Mouse (Mus musculus) lung, postnatal 14 days (tissue): ENCODE measurements around the gene Pfn4.
A peak's percentile ranks its signal among the peaks of the same experiment; 100 is the strongest.
"Not testable (repeated sequence)": the region's sequence is repeated elsewhere in the genome, so short reads cannot be mapped to it uniquely, and the experiment has no call there.

Experiments
- DNase-seq: peaks from one replicate; pipeline ENCODE4 v3.0.0; 2021

The Pfn4 gene

DNA sequence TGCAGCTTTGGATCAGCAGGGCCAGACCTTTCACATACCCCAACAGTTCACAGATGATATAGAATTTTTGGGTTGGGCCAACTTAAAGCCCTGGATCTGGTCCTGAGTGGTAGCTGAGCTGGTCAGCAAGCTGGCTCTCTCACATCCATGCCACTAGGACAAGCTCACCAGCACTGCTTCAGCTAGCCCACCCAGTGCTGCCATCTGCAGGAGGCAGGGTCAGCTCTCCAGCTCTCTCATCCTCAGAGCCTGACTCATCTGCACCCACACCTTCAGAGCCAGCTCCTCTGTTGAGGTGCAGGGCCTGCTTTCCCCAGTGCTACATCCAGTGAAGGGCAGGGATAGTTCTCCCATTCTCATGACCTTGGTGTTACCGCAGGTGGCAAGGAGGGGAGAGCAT lies 24.9 kb downstream of the Pfn4 start:
- peak; percentile 10 for DNase-seq

DNA sequence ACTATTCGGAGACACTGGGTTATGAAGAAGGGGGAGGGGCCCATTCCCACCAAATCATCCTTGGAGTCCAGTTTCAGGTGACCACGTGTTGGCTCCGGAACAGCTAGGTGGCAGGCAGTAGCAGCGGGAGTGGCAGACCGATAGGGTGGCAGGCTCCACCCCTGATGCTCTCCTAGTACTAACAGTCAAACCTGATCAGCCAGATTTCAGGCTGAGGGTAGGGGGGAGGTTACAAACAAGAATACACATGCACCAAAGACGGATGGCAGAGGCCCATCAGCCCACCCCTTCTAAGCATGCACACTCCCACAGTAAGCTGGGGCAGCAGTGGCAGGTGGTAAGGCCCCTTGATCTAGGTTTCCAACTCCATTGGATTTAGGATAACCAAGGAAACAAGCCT lies 28.6 kb downstream of the Pfn4 start:
- not testable (repeated sequence) for DNase-seq

DNA sequence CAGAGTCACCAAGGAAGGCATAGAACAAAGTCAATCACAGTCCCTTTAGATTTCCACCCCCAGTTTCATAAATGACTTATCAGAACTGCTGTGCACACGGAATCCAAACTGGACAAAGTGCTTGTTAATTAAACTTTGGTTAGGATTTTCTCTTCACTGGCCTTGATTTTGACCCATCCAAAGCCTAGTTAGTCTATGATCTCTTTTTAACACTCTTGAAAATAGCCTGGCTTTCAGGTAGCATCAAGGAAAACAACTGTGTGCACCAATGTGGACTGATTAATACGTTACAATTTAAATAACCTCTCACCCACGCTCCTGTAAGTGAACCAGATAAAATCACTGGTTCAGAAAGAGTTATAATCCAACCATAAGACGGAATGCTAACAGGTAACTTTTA lies 42.2 kb downstream of the Pfn4 start:
- DNase-seq: no peak

DNA sequence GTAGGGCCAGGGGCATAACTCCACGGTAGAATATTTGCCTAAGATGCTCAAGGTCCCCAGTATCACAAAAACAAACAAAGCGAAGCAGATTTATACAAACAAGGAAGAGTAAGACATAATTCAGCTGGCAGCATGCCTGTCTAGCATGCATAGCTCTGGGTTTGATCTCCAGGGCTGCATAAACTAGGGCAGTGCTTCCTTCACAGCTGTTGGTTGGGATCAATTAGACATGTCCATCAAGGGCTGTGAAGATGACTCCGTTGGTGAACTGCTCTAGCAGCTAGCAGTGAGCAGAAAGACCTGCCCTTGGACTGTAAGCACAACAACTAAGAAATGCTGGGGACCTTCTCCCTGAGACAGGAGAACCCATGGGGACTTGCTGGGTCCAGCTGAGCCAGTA lies 42.9 kb downstream of the Pfn4 start:
- DNase-seq: no peak

DNA sequence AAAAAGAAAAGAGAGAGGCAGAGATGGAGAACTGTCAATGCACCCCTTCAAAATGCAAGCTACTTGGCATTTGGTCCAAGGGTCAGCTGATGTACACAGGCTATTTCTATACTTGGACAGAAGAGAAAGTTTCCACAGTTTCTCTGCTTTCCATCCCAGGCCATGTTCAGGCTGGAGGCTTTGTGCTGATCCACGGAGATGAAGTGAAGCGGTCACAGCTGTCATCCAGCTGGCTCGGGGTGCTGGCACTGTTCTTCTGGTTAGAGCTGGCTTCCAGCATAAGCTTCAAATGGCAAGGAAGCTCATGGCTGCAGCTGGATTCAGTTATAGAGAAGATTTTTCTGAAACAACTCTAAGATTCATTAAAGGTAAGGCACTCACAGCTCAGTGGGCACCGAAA lies 44.8 kb downstream of the Pfn4 start:
- peak; percentile 38 for DNase-seq

DNA sequence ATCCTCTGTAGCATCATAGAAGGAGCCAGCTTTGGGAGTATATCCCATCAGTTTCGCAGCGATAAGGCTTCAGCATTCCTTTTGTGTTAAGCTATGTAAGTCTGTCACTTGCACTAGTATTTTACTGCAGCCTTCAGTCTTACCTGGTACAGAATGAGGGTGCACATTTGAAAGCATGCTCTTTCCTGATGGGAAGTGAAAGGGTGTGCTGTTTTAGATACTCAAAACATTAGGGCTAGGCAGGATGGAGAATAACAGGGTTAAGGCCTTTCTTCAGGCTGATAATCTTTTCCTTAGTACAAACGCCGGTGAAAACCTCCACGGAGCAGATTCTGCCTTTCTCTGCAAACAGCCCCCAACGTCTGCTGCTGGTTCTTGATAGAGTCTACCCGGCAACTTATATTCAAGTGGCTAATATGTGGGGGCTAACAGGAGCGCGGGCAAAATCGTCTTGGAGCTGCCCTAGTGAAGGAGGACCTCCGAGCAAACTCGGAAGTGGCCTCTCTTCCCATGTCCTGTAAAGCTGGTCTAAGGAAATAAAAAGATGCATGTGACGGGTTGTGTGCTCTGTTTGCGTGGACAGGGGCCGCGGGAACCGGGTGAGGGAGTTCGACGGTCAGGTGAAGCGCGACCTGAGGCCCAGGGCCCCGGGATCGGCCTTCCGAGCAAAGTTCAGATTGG lies 48.0 kb downstream of the Pfn4 start:
- no peak for DNase-seq

DNA sequence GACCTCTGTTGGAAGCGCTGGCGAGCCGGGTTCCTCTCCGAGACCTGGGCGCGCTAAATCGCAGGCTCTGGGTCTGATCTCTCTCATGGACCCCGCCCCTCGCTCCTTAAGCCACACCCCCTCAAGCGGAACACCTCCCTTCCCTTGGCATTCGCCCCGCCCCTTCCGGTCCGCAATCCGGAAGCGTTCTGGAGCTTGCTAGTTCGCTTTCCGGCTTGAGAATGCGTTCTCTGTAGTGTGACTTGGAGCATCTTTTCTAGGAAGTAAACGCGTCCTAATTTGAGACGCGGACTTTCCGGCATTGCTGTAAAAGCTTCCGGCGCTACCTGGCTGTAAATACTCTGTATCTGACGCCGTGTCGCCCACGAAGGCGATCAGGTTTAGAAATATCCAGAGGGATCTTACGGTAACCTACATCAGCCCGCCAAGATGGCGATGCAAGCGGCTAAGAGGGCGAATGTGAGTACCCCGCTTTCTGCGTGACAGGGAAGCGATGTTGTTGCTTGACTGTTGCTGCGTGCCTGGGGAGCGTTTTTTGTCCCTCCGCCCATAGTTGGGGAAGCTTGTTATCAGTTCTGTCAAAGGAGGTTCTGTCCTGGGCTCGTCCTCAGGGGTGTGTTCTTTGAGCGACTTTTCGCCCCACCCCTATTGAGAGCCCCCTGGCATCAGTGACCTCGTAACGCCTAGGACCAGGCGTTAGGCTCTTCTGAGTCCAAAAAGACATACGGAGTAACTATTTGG lies 48.7 kb downstream of the Pfn4 start, which contains the start of gene Sf3b6:
Gene Sf3b6, plus strand, starts transcription at position 184 of the 741 bp plus-strand sequence.
- DNase-seq: peak; percentile 99

DNA sequence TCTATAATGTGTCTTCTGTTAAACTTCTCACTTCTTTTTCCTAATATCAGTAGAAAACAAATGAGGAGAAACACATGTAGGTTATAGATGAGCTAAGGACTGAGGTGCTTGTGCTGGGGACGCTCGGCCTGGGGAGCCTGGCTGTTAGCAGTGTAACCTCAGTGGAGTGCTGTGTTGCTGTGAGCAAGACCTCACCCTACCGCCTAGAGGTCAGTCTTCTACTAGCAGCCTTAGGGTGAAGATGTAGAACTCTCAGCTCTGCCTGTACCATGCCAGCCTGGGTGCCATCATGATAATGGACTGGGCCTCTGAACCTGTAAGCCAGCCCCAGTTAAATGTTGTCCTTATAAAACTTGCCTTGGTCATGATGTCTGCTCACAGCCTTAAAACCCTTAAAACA lies 58.4 kb downstream of the Pfn4 start:
- no peak for DNase-seq
